Mouse (Mus musculus) thymus, adult 2 months (tissue): ENCODE data around the gene Keap1. TPM values are rescaled to one million over a fixed set of nuclear protein-coding genes. Genes with fewer than 3 reads are reported as not detected.

Experiments used
- DNase-seq: peaks from one replicate; pipeline ENCODE4 v3.0.0; 2021
- H3K27ac ChIP-seq: fragments of 200-500 bp; 2 replicates; pipeline ENCODE4 v1.5.1; 2012; ENCODE audit warnings: low read length, control low read depth; ENCODE audit not compliant: control insufficient read depth, insufficient read depth
- H3K27me3 ChIP-seq: fragments of 200-500 bp; 2 replicates; pipeline ENCODE4 v1.6.1; 2012; ENCODE audit warnings: mild to moderate bottlenecking, low read length, moderate library complexity, mixed read lengths; ENCODE audit not compliant: control insufficient read depth, insufficient read depth
- H3K36me3 ChIP-seq: fragments of 200-500 bp; 2 replicates; pipeline ENCODE4 v1.6.1; 2012; ENCODE audit warnings: mild to moderate bottlenecking, low read length, moderate library complexity; ENCODE audit not compliant: control insufficient read depth, insufficient read depth
- H3K4me1 ChIP-seq: fragments of 200-500 bp; replicated peaks from 2 replicates; pipeline ENCODE4 v1.6.1; 2012; ENCODE audit warnings: low read length; ENCODE audit not compliant: control insufficient read depth, insufficient read depth
- H3K4me3 ChIP-seq: fragments of 200-500 bp; 2 replicates; pipeline ENCODE4 v1.5.1; 2012; ENCODE audit warnings: mild to moderate bottlenecking, low read length, control low read depth, moderate library complexity; ENCODE audit not compliant: control insufficient read depth, insufficient read depth
- CTCF ChIP-seq: fragments of 200-500 bp; IDR thresholded peaks from 2 replicates; pipeline ENCODE4 v1.5.1; 2012; ENCODE audit warnings: mild to moderate bottlenecking, control low read depth, low read length, moderate library complexity, borderline replicate concordance; ENCODE audit not compliant: control insufficient read depth, poor library complexity, insufficient read depth; ENCODE audit errors: extremely low read depth
- POLR2A ChIP-seq: fragments of 200-500 bp; IDR thresholded peaks from 2 replicates; pipeline ENCODE4 v1.6.1; 2012; ENCODE audit warnings: mild to moderate bottlenecking, low read length, control low read depth, moderate library complexity; ENCODE audit not compliant: control insufficient read depth, poor library complexity, insufficient read depth; ENCODE audit errors: extremely low read depth
- WGBS: fragments of 180-500 bp; shearing (Covaris S2); methylation state at CpG from one replicate; pipeline ENCODE4 v1.1.7; 2018; 5-methylcytosine and 5-hydroxymethylcytosine counted together
- polyA plus RNA-seq: library from polyadenylated mRNA; depleted of rRNA; stranded (reverse); fragments of >200 nt; gene quantifications from 2 replicates; pipeline ENCODE4 v1.2.3, GENCODE M21; 2012; rRNA removed

Keap1 gene
- polyA plus RNA-seq, 1 experiment, result 115 TPM

GRCm38 (mm10) chr9:21181421-21182220 lies 57.5 kb downstream of the Keap1 start:
- Histone ChIP-seq H3K27ac (no peak overlapping the region), H3K36me3 (no peaks in the 10 kb centered on the region)
- DNase-seq, result no peak

GRCm38 (mm10) chr9:21180841-21181240 lies 58.3 kb downstream of the Keap1 start:
- no peak for DNase-seq
- H3K36me3 ChIP-seq, result no peaks in the 10 kb centered on the region
- H3K27me3 ChIP-seq, result no peaks in the 10 kb centered on the region
- H3K4me3 ChIP-seq, result no peak overlapping the region
- H3K27ac ChIP-seq, result no peak overlapping the region
- TF ChIP-seq POLR2A (no peak), CTCF (no peak)
- WGBS, result 88% methylated on average over 1 of the region's 1 CpGs
- peaks cover 18% of the 10 kb centered on the region for H3K4me1 ChIP-seq

More at GRCm38 (mm10) chr9:21181421-21182220, 57.5 kb downstream of the Keap1 start:
- peaks cover 18% of the 10 kb centered on the region for H3K4me1 ChIP-seq
- H3K27me3 ChIP-seq, result no peaks in the 10 kb centered on the region
- TF ChIP-seq CTCF, result no peak
- no peak for TF ChIP-seq POLR2A
- WGBS, result 3% methylated on average over 45 of the region's 48 CpGs
- peak overlapping the region; percentile 2; the same call in 1 of the 2 replicates for H3K4me3 ChIP-seq

GRCm38 (mm10) chr9:21180402-21180801 lies 58.8 kb downstream of the Keap1 start:
- 93% methylated on average over 4 of the region's 4 CpGs for WGBS

More at GRCm38 (mm10) chr9:21180402-21180801, 58.8 kb downstream of the Keap1 start:
- H3K36me3 ChIP-seq, result no peaks in the 10 kb centered on the region
- no peak overlapping the region for H3K4me3 ChIP-seq
- no peak for DNase-seq
- H3K27me3 ChIP-seq, result no peaks in the 10 kb centered on the region
- no peak for TF ChIP-seq POLR2A
- TF ChIP-seq CTCF, result no peak
- peaks cover 18% of the 10 kb centered on the region for H3K4me1 ChIP-seq
- H3K27ac ChIP-seq, result no peak overlapping the region

Other genes starting within 250 kb of the Keap1 start
- 125 and 140 TPM in 2 replicates for gene Mrpl4, start 236.6 kb downstream of the Keap1 start, polyA plus RNA-seq
- 78.1 and 90.8 TPM in 2 replicates for gene Icam1, start 223.4 kb downstream of the Keap1 start, polyA plus RNA-seq
- gene Icam4, start 210.0 kb downstream of the Keap1 start, polyA plus RNA-seq, result 0.26 and 0.71 TPM in 2 replicates
- 0.63 and 1.0 TPM in 2 replicates for gene Icam5, start 207.3 kb downstream of the Keap1 start, polyA plus RNA-seq
- gene Zglp1, start 172.3 kb downstream of the Keap1 start, polyA plus RNA-seq, result 0.79 and 1.1 TPM in 2 replicates
- 0.47 and 0.48 TPM in 2 replicates for gene Gm49373, start 166.3 kb downstream of the Keap1 start, polyA plus RNA-seq
- 52.0 and 67.8 TPM in 2 replicates for gene Fdx1l, start 165.7 kb downstream of the Keap1 start, polyA plus RNA-seq
- 13.5 and 18.0 TPM in 2 replicates for gene Gm38431, start 147.4 kb downstream of the Keap1 start, polyA plus RNA-seq
- gene Raver1, start 147.4 kb downstream of the Keap1 start, polyA plus RNA-seq, result 229 and 270 TPM in 2 replicates
- 50.7 and 51.1 TPM in 2 replicates for gene Tyk2, start 108.1 kb downstream of the Keap1 start, polyA plus RNA-seq
- gene Cdc37, start 89.4 kb downstream of the Keap1 start, polyA plus RNA-seq, result 91.1 and 92.5 TPM in 2 replicates
- gene Pde4a, start 73.6 kb downstream of the Keap1 start, polyA plus RNA-seq, result 6.1 and 6.8 TPM in 2 replicates
- gene S1pr5, start 9.1 kb upstream of the Keap1 start, polyA plus RNA-seq, result 0.70 and 0.78 TPM in 2 replicates
- gene Atg4d, start 25.9 kb upstream of the Keap1 start, polyA plus RNA-seq, result 84.3 and 87.7 TPM in 2 replicates
- gene Kri1, start 48.6 kb upstream of the Keap1 start, polyA plus RNA-seq, result 56.5 and 57.9 TPM in 2 replicates
- gene Cdkn2d, start 52.0 kb upstream of the Keap1 start, polyA plus RNA-seq, result 319 and 330 TPM in 2 replicates
- 9.6 and 11.1 TPM in 2 replicates for gene Ap1m2, start 73.0 kb upstream of the Keap1 start, polyA plus RNA-seq
- gene Slc44a2, start 81.3 kb upstream of the Keap1 start, polyA plus RNA-seq, result 477 and 505 TPM in 2 replicates
- gene Ilf3, start 128.5 kb upstream of the Keap1 start, polyA plus RNA-seq, result 151 and 157 TPM in 2 replicates
- 46.4 and 48.2 TPM in 2 replicates for gene Qtrt1, start 172.5 kb upstream of the Keap1 start, polyA plus RNA-seq
- gene Dnm2, start 185.5 kb upstream of the Keap1 start, polyA plus RNA-seq, result 374 and 422 TPM in 2 replicates